Mouse (Mus musculus) lung, postnatal 0 days (tissue): ENCODE data around the gene Sipa1l1. TPM values are rescaled to one million over a fixed set of nuclear protein-coding genes. Genes with fewer than 3 reads are reported as not detected.

Experiments
- ATAC-seq: fragments of 200-750 bp; cut with Nextera tagmentation; 2 replicates; pipeline ENCODE4 v1.8.0; 2017; ENCODE audit warnings: moderate library complexity
- DNase-seq: peaks from one replicate; pipeline ENCODE4 v3.0.0-alpha.2; 2016; ENCODE audit warnings: low spot score
- H3K27ac ChIP-seq: fragments of 300-500 bp; sonication (generic); 2 replicates; pipeline ENCODE4 v1.5.1; 2014; ENCODE audit warnings: antibody characterized with exemption, mild to moderate bottlenecking, low read length, mixed read lengths
- H3K27me3 ChIP-seq: fragments of 300-500 bp; sonication (generic); replicated peaks from 2 replicates; pipeline ENCODE4 v1.6.1; 2014; ENCODE audit warnings: low read length, mixed read lengths; ENCODE audit not compliant: insufficient read depth
- H3K36me3 ChIP-seq: fragments of 300-500 bp; sonication (generic); 2 replicates; pipeline ENCODE4 v1.6.1; 2014; ENCODE audit warnings: low read length, mixed read lengths; ENCODE audit not compliant: insufficient read depth
- H3K4me1 ChIP-seq: fragments of 300-500 bp; sonication (generic); 2 replicates; pipeline ENCODE4 v1.6.1; 2014; ENCODE audit warnings: antibody characterized with exemption, low read depth, low read length, mixed read lengths; ENCODE audit not compliant: insufficient read depth
- H3K4me2 ChIP-seq: fragments of 300-500 bp; sonication (generic); replicated peaks from 2 replicates; pipeline ENCODE4 v1.6.1; 2014; ENCODE audit warnings: low read depth, mild to moderate bottlenecking, low read length, moderate library complexity, mixed read lengths
- H3K4me3 ChIP-seq: fragments of 300-500 bp; sonication (generic); 2 replicates; pipeline ENCODE4 v1.5.1; 2014; ENCODE audit warnings: low read depth, low read length
- H3K9ac ChIP-seq: fragments of 300-500 bp; sonication (generic); replicated peaks from 2 replicates; pipeline ENCODE4 v1.6.1; 2014; ENCODE audit warnings: low read depth, mild to moderate bottlenecking
- H3K9me3 ChIP-seq: fragments of 300-500 bp; sonication (generic); 2 replicates; pipeline ENCODE4 v1.6.1; 2016; ENCODE audit warnings: low read length, mixed read lengths
- CTCF ChIP-seq: IDR thresholded peaks from 2 replicates; pipeline ENCODE4 v1.5.1; 2016; ENCODE audit warnings: antibody characterized with exemption, mild to moderate bottlenecking
- EP300 ChIP-seq: IDR thresholded peaks from 2 replicates; pipeline ENCODE4 v1.6.1; 2016; ENCODE audit warnings: antibody characterized with exemption, mild to moderate bottlenecking, control low read depth
- WGBS: fragments of 180-500 bp; shearing (Covaris S2); extraction: QIAGEN DNeasy Blood & Tissue Kit; methylation state at CpG from one replicate; pipeline ENCODE4 v1.1.7; 2014; 5-methylcytosine and 5-hydroxymethylcytosine counted together
- polyA plus RNA-seq: library from polyadenylated mRNA; unstranded; fragments of >200 nt; fragmentation: Nextera tagmentation; extraction: Ambion mirVana; gene quantifications from 2 replicates; pipeline ENCODE4 v1.2.1, GENCODE M21; 2015

The Sipa1l1 gene
- polyA plus RNA-seq, 1 experiment from 2014 or later: 10.2 TPM

GRCm38 (mm10) chr12:82197207-82197606 is 28.1 kb downstream of the Sipa1l1 start:
- DNase-seq (peak; percentile 47), ATAC-seq (peak; percentile 36; the same call in 1 of the 2 replicates)
- Histone ChIP-seq H3K9me3 (no peaks in the 10 kb centered on the region), H3K27me3 (no peaks in the 10 kb centered on the region), H3K4me3 (no peak overlapping the region), H3K4me2 (no peak overlapping the region), H3K27ac (no peak overlapping the region), H3K9ac (no peak overlapping the region), H3K36me3 (no peaks in the 10 kb centered on the region), H3K4me1 (peaks cover 19% of the 10 kb centered on the region; the same call in 1 of the 2 replicates)
- 24% methylated on average over 2 of the region's 2 CpGs for WGBS
- TF ChIP-seq EP300 (peak; percentile 80), CTCF (no peak)

GRCm38 (mm10) chr12:82199286-82199685 is 30.2 kb downstream of the Sipa1l1 start:
- no peak for TF ChIP-seq EP300
- no peak for TF ChIP-seq CTCF
- peak; percentile 57 for DNase-seq
- H3K9ac ChIP-seq: no peak overlapping the region
- no peaks in the 10 kb centered on the region for H3K27me3 ChIP-seq
- no peaks in the 10 kb centered on the region for H3K9me3 ChIP-seq
- WGBS: 66% methylated on average over 6 of the region's 6 CpGs
- peak overlapping the region; percentile 26; the same call in 1 of the 2 replicates for H3K27ac ChIP-seq
- peak; percentile 64 for ATAC-seq
- H3K4me3 ChIP-seq: no peak overlapping the region
- H3K4me1 ChIP-seq: peaks cover 13% of the 10 kb centered on the region; the same call in 1 of the 2 replicates
- no peaks in the 10 kb centered on the region for H3K36me3 ChIP-seq
- no peak overlapping the region for H3K4me2 ChIP-seq

- no peak for ATAC-seq
- no peaks in the 10 kb centered on the region for H3K4me1 ChIP-seq
- WGBS: 84% methylated on average over 6 of the region's 6 CpGs
- H3K36me3 ChIP-seq: no peaks in the 10 kb centered on the region
- H3K9me3 ChIP-seq: no peaks in the 10 kb centered on the region
- H3K27me3 ChIP-seq: no peaks in the 10 kb centered on the region
- no peak for DNase-seq
- H3K4me2 ChIP-seq: no peak overlapping the region
- TF ChIP-seq EP300 (no peak), CTCF (no peak)
- no peak overlapping the region for H3K27ac ChIP-seq
- no peak overlapping the region for H3K4me3 ChIP-seq
- no peak overlapping the region for H3K9ac ChIP-seq
Observed at GRCm38 (mm10) chr12:82204106-82204505, 35.0 kb downstream of the Sipa1l1 start.

- DNase-seq (no peak), ATAC-seq (no peak)
- no peak overlapping the region for H3K4me3 ChIP-seq
- no peaks in the 10 kb centered on the region for H3K27me3 ChIP-seq
- H3K9me3 ChIP-seq: no peaks in the 10 kb centered on the region
- H3K36me3 ChIP-seq: no peaks in the 10 kb centered on the region
- H3K9ac ChIP-seq: no peak overlapping the region
- TF ChIP-seq CTCF (no peak), EP300 (no peak)
- WGBS: 84% methylated on average over 8 of the region's 8 CpGs
- H3K27ac ChIP-seq: no peak overlapping the region
- 0 out of 2 replicates have a peak, but pooled peaks cover 3% of the 10 kb centered on the region for H3K4me1 ChIP-seq
- no peak overlapping the region for H3K4me2 ChIP-seq
Observed at GRCm38 (mm10) chr12:82206857-82207647, 37.9 kb downstream of the Sipa1l1 start.

- no peak overlapping the region for H3K4me2 ChIP-seq
- H3K27me3 ChIP-seq: no peaks in the 10 kb centered on the region
- H3K27ac ChIP-seq: no peak overlapping the region
- DNase-seq: no peak
- H3K4me3 ChIP-seq: no peak overlapping the region
- H3K4me1 ChIP-seq: 0 out of 2 replicates have a peak, but pooled peaks cover 3% of the 10 kb centered on the region
- no peaks in the 10 kb centered on the region for H3K36me3 ChIP-seq
- H3K9ac ChIP-seq: no peak overlapping the region
- TF ChIP-seq EP300 (no peak), CTCF (no peak)
- ATAC-seq: no peak
- H3K9me3 ChIP-seq: no peaks in the 10 kb centered on the region
- WGBS: 73% methylated on average over 3 of the region's 3 CpGs
Observed at GRCm38 (mm10) chr12:82208046-82208445, 38.9 kb downstream of the Sipa1l1 start.

GRCm38 (mm10) chr12:82208611-82209010 is 39.5 kb downstream of the Sipa1l1 start:
- TF ChIP-seq EP300: 0 out of 2 replicates have a peak, but pooled peaks have one; percentile 24
- no peak for TF ChIP-seq CTCF
- no peak overlapping the region for H3K27ac ChIP-seq
- WGBS: 79% methylated on average over 4 of the region's 4 CpGs
- ATAC-seq: no peak
- no peak overlapping the region for H3K4me3 ChIP-seq
- DNase-seq: no peak
- H3K27me3 ChIP-seq: no peaks in the 10 kb centered on the region
- no peak overlapping the region for H3K4me2 ChIP-seq
- no peak overlapping the region for H3K9ac ChIP-seq
- H3K36me3 ChIP-seq: no peaks in the 10 kb centered on the region
- H3K4me1 ChIP-seq: 0 out of 2 replicates have a peak, but pooled peaks cover 3% of the 10 kb centered on the region
- no peaks in the 10 kb centered on the region for H3K9me3 ChIP-seq
